Mouse (Mus musculus) liver, adult 2 months (tissue): Measurements from ENCODE around the gene Gm36176.

Experiments
- CTCF ChIP-seq: fragments of 200-500 bp; IDR thresholded peaks from 2 replicates; pipeline ENCODE4 v1.5.1; 2011; ENCODE audit warnings: low read depth, low read length, control low read depth
- POLR2A ChIP-seq: fragments of 200-500 bp; IDR thresholded peaks from 2 replicates; pipeline ENCODE4 v1.6.1; 2011; ENCODE audit warnings: low read length, control low read depth; ENCODE audit not compliant: insufficient read depth; ENCODE audit errors: extremely low read depth

GRCm38 (mm10) chr10:77826951-77827350 is 19.7 kb upstream of the Gm36176 start, which contains the start of gene Krtap10-4:
- TF ChIP-seq POLR2A (no peak), CTCF (no peak)
